In the genomic region with DNA sequence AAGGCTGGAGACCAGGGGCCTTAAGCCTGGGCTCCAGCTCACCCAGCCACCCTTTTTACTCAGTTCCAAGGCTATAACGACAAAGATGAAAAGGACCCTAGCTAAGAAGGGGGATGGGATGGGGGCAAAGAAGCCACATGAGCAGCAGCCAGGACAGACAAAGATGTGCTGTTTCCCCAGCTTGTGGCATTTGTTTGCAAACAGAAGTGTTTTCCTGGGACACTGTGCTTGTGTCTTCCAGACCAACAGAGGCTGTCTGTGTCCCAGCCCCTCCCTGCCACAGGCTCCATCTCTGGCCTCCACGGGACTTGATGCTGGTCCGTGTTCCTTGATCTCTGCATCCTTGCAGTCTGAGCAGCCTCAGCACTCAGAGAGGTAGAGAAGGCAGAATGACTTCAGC, we compare ENCODE assay signal across 19 mouse cellular contexts. TPM values are rescaled to one million over a fixed set of nuclear protein-coding genes. Genes with fewer than 3 reads are reported as not detected.
A peak's percentile ranks its signal among the peaks of the same experiment; 100 is the strongest.
DNase-seq lines count a peak whose midpoint lies in the region; ATAC-seq lines count a peak whose summit lies in the region.
"Had no signal": no experiment of that assay in that cellular context is flagged by ENCODE, and none has a peak within 500 bp of the region (broad histone marks: within the 10 kb centered on the region; RNA-seq: fewer than 3 reads in every experiment).

No protein-coding gene starts in this region.

- no peak overlapping the region for H3K4me2 ChIP-seq in midbrain, embryonic 11.5 days
- no peak overlapping the region for H3K4me2 ChIP-seq in midbrain, embryonic 16.5 days (ENCODE audit: low read length)
- H3K4me2 ChIP-seq: heart, embryonic 13.5 days had no signal

- H3K9me3 ChIP-seq in midbrain, embryonic 11.5 days (ENCODE audit: control insufficient read depth, low read length), result no peaks in the 10 kb centered on the region
- H3K9me3 ChIP-seq in midbrain, embryonic 16.5 days (replicated peaks; ENCODE audit: control insufficient read depth, low read length, poor library complexity, severe bottlenecking), result no peaks in the 10 kb centered on the region
- H3K9me3 ChIP-seq: G1E; heart, embryonic 13.5 days had no signal

- WGBS in midbrain, embryonic 11.5 days, result 74% methylated on average over 3 of the region's 3 CpGs
- WGBS in midbrain, embryonic 16.5 days, result 68% methylated on average over 3 of the region's 3 CpGs

- H3K27ac ChIP-seq in midbrain, embryonic 11.5 days (ENCODE audit: low read depth, low read length), result no peak overlapping the region
- H3K27ac ChIP-seq in midbrain, embryonic 16.5 days (ENCODE audit: low read length), result no peak overlapping the region
- H3K27ac ChIP-seq: heart, embryonic 13.5 days had no signal

- peak; percentile 8 for DNase-seq in cerebellum, adult 9-10 months
- peak; percentile 47 for DNase-seq in layer of hippocampus, adult 11-12 months (ENCODE audit: low spot score)
- no peak for DNase-seq in layer of hippocampus, postnatal 10 days (ENCODE audit: low spot score in 2 of 2)
- DNase-seq in midbrain, embryonic 11.5 days (ENCODE audit: low spot score, missing footprints), result peak; percentile 79
- no peak for DNase-seq in neural tube, embryonic 10.5 days (ENCODE audit: extremely low spot score, low spot score)
- DNase-seq: adrenal gland, postnatal 10 days; cerebellum, adult 18-20 months; kidney, adult 11 months; liver, postnatal 0 days; lung, postnatal 10 days; midbrain, embryonic 14.5 days; right cerebral cortex, postnatal 4 days; thymus, postnatal 25 days had no signal

- peaks cover 22% of the 10 kb centered on the region for H3K4me1 ChIP-seq in midbrain, embryonic 11.5 days (ENCODE audit: control insufficient read depth, insufficient read depth, low read length)
- H3K4me1 ChIP-seq in midbrain, embryonic 16.5 days (ENCODE audit: control insufficient read depth, insufficient read depth, low read length), result peaks cover 19% of the 10 kb centered on the region

- no peaks in the 10 kb centered on the region for H3K36me3 ChIP-seq in midbrain, embryonic 11.5 days (ENCODE audit: control insufficient read depth, insufficient read depth, low read length)
- H3K36me3 ChIP-seq in midbrain, embryonic 16.5 days (ENCODE audit: control insufficient read depth, insufficient read depth, low read length), result no peaks in the 10 kb centered on the region
- H3K36me3 ChIP-seq: G1E; heart, embryonic 13.5 days had no signal

- ATAC-seq in cerebellum, adult (ENCODE audit: insufficient number of reproducible peaks, low FRiP score, low TSS enrichment), result no peak
- ATAC-seq in midbrain, embryonic 11.5 days (ENCODE audit: low FRiP score), result no peak
- no peak for ATAC-seq in midbrain, embryonic 16.5 days
- ATAC-seq: activated CD4-positive, CD25-positive, alpha-beta regulatory T cell, adult 4 months; forebrain, embryonic 16.5 days; liver, postnatal 0 days had no signal

- no peak overlapping the region for H3K9ac ChIP-seq in midbrain, embryonic 11.5 days (ENCODE audit: low read length)
- H3K9ac ChIP-seq in midbrain, embryonic 16.5 days (ENCODE audit: low read depth, low read length), result no peak overlapping the region
- H3K9ac ChIP-seq: heart, embryonic 13.5 days; liver, postnatal 0 days had no signal

- H3K4me3 ChIP-seq in midbrain, embryonic 11.5 days (ENCODE audit: low read depth, low read length), result no peak overlapping the region
- no peak overlapping the region for H3K4me3 ChIP-seq in midbrain, embryonic 16.5 days (ENCODE audit: low read depth, low read length)
- H3K4me3 ChIP-seq: heart, embryonic 13.5 days had no signal

- H3K27me3 ChIP-seq in midbrain, embryonic 11.5 days (ENCODE audit: control insufficient read depth, insufficient read depth, low read length), result no peaks in the 10 kb centered on the region
- no peaks in the 10 kb centered on the region for H3K27me3 ChIP-seq in midbrain, embryonic 16.5 days (ENCODE audit: control insufficient read depth, insufficient read depth, low read depth, low read length)
- H3K27me3 ChIP-seq: heart, embryonic 13.5 days had no signal

RNA-seq across cellular contexts. Expression of a gene that starts 28.6 kb away (rescaled TPM):
- total RNA-seq in layer of hippocampus, postnatal 10 days (2021), result 10 to 100 TPM; 12.8 to 12.9 TPM
- polyA plus RNA-seq in midbrain, embryonic 11.5 days (2014; fragmentation: Nextera tagmentation; extraction: Ambion mirVana), result 4.6 and 5.7 TPM in 2 replicates
- 6.0 and 6.3 TPM in 2 replicates for polyA plus RNA-seq in midbrain, embryonic 16.5 days (2015; fragmentation: Nextera tagmentation; extraction: Ambion mirVana)

Comparison
In these comparisons a context has a peak if more than half of its experiments do, and no peak if none do; other contexts are left out.
1. DNase-seq: peak in cerebellum, adult 9-10 months (single experiment), layer of hippocampus, adult 11-12 months (single experiment) and midbrain, embryonic 11.5 days (single experiment); none in layer of hippocampus, postnatal 10 days (0 of 2) and neural tube, embryonic 10.5 days (single experiment).